Mouse (Mus musculus) cerebellum, adult 11 months (tissue): Measurements from ENCODE around the gene Cfi.

Experiments used
- DNase-seq: peaks from one replicate; pipeline ENCODE4 v3.0.0; 2022

The Cfi gene

DNA sequence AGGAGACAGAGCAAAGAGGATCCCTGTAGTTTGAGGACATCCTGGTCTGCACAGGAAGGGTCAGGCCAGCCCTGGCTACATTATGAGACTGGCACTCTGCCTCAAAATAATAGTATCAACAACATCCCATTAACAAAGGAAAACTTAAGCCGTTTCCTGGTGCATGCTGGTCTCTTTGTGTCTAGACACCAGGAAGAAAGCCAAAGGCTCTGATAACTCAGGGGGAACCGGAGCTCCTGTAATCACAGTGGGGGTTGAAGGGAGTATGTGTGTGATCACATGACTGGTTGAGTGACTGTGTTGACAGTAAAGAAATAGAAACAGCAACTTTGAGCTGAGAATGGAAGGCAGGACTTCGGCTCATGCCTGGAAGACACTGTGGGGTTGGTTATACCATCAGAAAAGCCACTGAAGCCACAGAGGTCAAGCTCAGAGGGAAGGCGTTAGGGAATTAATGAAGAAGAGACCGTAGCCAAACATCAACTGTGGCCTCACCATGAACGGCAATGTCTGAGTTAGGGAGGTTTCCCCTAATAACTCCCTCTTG lies at the start of gene Cfi:
Gene Cfi, plus strand, starts transcription at position 497 of the 547 bp plus-strand sequence.
- DNase-seq: no peak

DNA sequence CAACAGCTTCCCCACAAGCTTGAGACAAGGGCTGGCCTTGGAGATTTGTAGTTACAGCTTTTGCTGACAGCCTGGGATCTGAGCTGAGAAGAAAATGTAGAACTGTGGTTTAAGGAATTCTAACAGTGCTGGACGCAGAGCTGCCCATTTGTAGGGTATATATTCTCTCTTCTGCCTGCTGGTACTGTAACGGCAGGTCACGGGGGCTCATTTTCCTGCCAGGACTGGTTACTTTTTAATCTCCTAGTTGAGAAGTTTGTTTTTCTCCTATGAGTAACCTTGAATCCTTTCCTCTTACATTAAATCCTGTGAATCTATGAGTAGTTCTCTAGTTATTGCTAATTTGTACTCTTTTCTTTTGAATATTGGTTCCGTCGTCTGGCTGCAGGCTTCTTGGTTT lies 41.9 kb upstream of the Cfi start:
- DNase-seq: no peak

DNA sequence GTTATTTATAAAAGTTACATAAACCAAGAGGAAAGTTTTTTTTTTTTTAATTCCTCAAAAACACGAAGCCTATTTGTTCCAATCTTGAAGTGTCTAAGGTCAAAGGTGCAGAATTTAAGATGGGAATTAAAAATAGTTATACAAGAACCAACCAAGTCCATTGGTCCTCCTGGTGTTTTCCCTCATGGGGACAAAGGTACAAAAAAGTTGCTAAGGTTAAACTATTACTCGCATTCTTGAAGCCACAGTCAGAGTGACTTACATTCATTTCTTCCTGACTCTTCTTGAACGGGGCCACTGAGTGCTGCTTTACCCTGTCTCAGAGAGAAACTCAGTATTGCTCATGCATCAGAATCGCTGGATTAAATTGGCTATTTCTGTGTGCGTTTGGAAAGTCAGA lies 38.3 kb upstream of the Cfi start:
- DNase-seq: no peak

DNA sequence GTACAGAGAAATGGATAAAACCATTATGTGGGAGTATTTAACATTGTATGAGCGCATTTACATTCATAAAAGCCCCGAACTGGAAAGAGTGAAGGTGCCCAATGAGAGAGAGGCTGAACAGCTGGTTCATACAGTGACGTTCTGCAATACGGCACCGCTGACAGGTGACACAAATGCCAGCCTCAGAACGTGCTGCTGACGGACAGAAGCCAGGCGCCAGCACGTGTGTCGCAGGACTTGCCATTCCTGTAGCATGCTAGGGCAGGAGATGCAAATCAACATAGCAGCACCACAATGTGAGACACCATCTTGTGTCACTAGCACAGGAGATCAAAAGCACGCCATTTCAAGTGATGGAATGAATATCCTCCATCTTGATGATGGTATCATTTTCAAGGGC lies 37.1 kb upstream of the Cfi start:
- no peak for DNase-seq

DNA sequence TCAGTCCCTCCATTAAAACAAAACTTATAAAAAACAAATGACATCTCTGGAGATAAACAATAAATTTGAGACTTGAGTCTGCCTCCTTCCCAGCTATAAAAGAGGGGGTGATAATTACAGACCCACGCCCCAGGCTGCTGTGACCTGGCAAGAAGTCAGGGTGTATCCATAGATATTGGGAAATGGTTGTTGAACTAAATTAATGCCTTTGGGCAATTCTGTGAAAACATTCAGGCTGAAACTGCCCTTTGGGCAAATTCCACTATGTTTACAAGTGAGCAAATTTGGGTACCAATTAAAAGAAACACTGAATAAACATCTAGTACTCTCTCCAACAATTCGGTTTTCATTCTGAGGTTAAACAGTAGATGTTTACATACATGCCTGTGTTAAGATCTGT lies 36.7 kb upstream of the Cfi start:
- DNase-seq: no peak

DNA sequence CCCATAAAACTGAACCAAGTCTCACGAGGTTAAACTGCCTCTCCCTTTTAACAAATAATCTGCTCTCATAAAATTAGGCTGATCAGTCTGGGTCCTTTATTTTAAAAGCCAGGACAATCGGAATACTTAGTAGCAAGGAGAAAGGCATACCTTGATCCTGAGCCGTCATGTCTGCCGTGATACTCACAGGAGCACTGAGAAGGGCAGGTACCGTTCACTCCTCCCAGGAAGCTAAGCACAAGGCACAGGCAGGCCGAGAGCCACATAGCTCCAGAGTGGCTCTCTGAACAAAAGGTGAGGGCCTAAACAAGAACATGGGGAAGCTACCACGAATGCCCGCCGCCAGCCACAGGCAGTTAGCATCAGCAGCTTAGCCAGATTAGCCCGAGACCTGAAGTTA lies 31.9 kb upstream of the Cfi start, which contains the start of gene Lrit3:
Gene Lrit3, minus strand, starts transcription at position 266 of the 400 bp plus-strand sequence.
- no peak for DNase-seq

DNA sequence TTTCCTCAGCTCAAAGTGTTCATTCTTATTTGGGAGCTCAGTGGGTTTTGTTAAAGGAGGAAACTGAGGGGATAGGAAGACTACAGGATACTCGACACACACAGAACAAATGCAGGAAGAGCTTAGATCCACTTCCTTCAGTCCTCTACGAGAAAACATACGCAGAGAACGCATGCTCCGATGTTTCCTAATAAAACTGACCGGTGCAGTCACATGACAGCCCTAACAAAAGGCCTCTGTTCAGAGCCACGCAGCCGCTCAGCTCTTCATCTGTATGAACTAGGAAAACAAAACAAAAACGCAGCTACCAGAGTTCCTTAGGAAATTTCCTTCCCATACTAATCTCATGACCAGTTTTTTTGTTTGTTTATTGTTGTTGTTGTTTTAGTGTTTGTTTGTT lies 14.8 kb upstream of the Cfi start:
- DNase-seq: no peak

DNA sequence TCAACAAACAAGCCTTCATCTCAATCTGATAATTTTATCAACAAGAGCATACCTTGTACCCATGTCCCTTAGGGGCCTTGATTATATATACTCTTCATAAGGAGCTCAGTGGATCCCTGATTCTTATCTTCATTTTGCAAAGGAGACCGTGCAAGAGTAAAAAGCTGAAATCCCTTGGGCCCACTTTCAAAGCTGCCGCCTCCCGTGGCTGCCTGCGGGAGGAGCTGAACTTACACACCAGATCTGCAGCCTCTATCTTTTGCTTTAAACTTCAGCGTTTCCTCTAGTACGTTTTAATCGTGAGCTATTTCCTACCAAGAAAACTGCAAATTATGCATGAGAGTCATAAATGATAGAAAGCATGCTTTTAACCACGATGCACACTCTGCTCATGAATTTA lies 13.9 kb upstream of the Cfi start:
- DNase-seq: no peak

DNA sequence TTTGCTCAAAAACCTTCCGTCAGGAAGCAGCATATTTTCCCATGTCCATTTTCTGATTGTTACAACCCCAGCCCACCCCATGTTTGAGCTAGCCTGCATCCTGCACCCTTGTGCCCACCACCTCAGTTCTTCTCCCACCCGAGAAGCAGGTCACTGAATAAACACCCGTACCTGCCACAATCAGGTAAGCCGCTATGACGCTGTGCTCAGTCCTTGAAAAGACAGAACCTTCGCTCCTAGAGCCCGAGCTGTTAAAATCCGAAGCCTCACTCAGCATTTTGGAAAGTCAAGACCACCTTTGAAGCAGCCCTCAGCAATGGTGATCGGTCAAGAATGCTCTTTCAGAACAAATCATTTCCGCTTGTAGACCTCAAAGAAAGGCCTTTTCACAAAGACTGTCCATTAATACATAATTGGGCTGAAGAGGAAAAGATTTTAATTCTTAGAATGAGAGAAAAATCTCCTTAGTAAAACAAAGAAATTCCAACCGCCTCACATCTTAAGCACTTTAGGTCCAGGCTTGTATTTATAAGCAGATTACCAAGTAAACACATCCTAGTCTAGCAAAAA lies 13.4 kb upstream of the Cfi start, which contains the start of gene Rrh:
Gene Rrh, minus strand, starts transcription at position 382 of the 570 bp plus-strand sequence.
- DNase-seq: no peak

DNA sequence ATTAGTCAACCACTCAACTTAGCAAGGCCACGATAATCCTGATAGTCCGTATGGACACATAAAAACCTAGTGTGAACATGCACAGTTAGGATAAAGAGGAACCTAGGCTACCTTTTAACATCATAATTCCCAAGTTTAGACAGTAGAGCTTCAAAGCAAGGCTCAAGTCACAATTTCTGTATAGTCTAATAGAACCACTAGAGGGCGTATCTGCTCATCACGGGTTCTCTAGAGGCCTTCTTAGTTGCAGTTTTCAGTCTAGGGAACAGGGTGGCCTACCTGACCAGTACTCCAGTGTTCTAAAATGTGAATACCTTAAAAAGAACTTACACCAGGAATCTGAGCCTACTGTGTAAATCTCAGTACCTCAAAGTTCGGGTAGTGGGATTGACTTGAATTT lies 12.4 kb upstream of the Cfi start:
- DNase-seq: no peak

DNA sequence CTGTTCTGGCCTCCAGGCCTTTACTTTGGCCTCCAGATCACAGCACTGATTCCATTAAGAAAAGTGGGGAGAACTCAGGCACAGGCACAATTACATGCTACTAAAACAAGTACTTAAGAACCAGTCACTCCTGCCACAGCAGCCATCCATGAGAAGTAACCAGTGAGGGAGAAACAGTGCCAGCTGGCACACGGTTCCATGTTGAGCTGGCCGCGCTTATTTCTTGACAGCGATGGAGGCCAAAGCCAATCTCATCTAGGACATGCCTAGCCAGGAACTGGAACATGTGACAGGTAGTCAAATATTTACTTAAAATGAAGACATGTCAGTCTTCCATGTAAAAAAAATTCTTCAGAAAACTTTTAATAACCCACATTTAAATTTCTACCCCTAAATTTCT lies 11.5 kb upstream of the Cfi start:
- DNase-seq: no peak

DNA sequence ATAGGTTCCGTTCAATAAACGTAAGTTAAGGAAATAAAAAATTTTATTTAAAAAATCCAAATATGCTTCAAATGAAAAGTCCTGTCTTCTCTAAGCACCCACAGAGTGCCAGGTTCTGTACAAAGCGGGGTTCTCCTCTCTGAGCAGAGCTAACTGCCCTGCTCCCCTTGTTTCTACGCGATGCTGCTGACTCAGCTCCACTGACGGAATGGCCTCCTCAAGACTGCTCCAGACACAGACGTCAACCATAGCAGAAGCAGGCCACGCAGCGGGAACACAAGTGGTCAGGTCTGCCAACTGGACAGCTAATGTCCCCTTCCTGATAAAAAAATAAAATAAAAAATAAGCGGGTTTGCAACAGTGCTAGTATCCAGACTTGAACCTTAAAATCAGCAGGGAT lies 10.8 kb upstream of the Cfi start:
- no peak for DNase-seq

DNA sequence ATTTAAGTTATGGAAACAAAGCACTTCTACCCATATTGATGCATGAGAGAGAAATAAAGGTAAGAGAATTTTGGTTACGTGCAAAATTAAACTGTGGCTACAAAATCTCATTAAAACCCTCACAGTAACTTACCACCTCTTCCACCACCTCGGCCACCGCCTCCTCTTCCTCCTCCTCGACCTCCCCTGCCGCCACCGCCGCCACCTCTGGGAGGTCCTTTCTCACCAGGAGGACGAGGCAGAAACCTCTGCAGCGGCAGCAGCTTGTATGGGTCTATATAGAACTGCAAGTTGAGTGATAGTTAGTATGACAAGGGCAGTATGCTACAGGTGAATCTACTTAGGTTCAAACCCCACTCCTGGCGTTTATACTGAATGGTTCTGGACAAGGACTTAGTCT lies 9.0 kb upstream of the Cfi start:
- no peak for DNase-seq

DNA sequence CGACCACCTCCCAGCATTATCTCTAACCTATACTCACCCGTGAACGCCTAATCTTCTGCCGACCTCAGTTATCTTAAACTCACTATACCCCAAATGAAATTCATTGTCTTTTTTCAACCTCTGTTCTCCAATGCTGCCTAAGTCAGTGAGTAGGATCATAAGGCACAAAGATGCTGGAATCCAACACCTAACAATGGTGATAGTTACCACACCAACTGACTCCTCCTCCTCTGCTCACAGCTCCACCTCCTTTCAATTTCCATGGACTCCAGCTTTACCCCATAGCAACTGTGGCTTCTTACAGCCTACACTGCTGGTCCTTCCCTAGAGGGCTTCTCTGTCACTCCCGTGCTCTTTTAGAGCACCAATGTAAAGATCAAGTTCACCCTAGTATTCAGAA lies 8.0 kb upstream of the Cfi start:
- no peak for DNase-seq

DNA sequence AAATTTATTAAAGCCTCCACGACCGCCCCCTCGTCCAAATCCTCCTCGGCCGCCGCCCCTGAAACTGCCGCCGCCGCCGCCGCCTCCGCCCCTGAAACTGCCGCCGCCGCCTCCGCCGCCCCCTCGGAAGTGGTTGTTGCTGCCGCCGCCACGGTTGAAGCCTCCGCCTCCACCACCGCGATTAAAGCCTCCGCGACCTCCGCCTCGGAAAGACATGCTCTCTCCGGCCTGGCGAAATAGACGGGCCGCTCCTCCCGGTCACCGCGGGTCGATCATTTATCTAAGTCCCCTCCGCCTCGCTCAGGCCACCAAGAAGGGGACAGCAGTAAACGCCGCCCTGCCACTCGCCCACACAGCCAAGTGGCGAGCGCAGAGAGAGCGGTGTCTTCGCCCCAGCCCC lies 5.1 kb upstream of the Cfi start:
- no peak for DNase-seq

DNA sequence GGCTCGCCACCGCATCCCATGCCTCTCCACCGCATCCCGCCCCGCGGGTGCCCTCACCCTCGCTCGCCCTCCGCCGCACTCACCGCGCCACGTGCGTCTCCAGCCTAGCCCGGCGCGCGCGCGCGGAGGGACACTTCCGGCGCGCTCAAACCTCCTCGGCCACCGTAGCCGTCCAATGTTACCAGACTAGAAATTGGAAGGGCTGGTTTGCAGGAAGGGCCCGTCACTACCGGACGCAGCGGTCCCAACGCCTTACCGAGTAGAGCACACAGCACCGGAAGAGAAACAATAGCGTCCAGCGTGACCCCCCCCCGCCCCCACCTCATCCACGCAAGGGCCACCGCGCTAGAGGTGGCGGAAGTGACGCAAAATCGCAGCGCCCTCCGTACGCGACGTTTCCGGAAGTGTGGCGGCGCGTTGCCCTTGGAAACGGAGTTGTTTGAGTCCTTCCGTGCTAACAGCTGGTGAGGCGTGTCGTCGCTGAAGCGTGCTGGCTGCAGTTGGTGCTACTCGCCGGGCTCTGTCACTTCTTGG lies 4.6 kb upstream of the Cfi start, which contains the start of gene Gar1:
Gene Gar1, minus strand, starts transcription at position 362 of the 534 bp plus-strand sequence.
- peak; percentile 92 for DNase-seq

DNA sequence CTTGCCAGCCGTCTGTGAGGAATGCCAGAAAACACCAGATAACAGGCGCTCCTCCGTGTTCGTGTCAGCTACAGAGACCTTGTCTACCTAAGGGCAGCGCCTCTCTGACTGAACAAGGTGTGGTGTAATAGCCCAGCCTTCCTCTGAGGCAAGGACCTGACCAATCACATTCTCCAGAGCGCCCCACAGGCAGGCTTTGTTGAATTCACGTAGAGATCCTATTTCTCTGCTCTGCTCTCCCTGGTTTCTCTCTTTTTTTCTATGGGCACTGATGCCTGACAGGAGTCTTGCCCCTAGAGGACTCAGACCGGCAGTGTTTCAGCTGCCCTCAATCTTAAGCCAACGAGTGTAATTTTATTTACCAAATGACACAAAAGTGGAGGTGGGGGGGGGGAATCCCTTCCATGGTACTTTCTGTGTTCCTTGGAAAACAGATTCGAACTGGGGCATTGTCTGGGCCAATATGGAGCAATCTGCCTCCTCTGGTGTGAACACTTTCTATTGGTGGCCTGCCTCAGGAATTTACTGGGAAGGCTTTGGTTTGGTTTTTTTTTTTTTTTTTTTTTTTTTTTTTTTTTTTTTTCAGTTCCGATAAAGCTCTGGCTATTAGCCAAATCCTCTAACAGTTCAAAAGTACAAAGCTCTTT lies 490 bp downstream of the Cfi start:
- DNase-seq: no peak

DNA sequence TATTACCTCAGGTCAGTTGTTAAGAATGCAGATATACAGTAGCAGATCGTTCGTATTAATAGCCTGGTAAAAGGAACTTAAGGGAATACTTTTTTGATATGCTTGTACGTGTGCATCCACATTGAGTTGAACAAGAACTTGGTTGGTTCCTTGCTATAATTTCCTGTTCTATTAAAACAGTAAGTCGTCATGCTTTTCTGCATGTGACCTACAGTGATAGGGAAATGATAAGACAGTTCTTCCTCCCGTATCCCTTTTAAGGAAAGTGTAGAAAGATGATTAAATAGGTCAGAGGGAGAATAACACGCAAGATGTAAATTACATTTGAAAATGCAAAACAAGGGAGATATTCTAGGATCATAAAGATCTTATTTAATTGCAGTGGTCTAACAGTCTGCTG lies 1.3 kb downstream of the Cfi start:
- no peak for DNase-seq

DNA sequence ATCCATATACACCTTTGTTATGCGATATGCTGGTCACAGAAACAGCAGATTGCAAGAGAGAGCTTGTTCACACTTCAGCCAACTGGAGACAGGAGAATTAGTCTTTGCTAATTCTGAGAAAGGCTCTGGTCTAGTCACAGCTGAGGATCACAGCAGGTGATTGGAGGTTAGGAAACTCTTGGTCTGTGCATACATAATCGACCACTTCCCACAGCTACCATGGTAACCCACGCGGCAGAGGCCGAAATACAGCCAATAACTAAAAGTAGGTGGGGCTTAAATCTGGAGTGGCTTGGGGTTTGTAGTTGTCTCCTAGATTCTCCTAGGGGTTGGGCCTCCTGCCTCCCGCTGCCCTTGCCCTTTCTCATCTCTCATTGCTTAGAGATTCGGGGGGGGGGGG lies 2.3 kb downstream of the Cfi start:
- no peak for DNase-seq

DNA sequence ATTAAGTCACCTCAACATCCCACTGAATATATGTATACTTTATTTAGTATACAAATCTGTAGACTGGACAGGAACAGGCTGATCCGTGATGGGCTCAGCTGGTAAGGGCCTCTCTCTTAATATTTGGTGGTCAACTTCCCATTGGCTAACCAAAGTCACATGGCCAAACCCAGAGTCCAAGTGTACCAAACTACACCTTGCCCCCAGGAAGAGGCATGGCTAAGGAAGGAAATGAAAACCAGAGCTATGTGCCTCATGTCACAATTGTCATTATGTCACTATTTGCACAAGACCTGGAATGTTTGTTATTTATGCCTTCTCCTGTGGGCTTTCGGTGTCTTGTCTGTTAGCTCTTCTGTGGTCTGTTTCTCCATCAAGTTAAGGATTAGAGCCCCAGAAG lies 10.2 kb downstream of the Cfi start:
- no peak for DNase-seq

DNA sequence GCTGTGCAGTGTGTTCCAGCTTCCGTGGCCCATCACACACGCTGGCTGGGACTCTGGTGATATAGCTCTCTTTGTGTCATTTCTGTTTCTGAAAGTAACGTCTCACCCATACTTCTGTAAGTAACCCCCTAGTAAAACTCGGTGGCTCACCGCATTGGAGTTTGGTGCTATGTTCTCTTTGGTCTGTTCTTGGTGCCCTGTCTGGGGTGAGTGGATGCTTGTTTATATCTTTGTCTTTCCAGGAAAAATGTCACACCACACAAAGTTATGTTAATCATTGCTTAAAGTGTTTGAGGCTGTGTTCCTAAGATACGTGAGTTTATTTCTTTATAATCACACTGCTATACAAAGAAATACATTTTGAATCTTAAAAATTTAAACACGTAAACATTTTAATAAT lies 11.2 kb downstream of the Cfi start:
- no peak for DNase-seq

DNA sequence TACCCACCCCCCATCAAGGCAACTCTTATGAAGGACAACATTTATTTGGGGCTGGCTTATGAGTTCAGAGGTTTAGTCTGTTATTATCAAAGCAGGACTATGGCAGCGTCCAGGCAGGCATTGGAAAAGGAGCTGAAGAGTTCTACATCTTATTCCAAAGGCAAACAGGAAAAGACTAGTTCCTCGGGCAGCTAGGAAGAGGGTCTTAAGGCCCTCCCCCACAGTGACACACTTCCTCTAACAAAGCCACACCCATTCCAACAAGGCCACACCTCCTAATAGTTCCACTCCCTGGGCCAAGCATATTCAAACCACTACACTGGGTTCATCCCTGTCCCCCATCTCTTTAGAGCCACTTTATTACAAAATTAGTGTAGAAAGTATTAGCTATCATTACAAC lies 26.9 kb downstream of the Cfi start:
- no peak for DNase-seq

DNA sequence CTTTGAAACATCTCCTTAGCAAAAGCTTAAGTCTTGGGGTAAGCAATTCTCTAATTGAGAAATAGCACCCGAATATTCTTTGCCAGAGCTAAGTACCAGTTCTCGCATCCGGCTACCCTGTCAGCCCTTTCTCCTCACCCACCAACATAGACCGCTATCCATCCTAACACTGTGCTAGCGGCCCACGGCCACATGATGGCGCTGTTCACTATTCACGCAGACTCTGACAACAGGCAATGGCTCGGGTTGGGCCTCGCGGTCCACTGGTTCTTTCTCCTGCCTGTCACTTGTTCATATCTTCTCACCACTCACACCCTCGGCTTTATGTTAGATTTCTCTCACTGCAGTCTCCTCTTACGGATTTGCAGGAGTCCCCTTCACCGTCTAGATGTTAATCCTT lies 28.0 kb downstream of the Cfi start:
- peak; percentile 27 for DNase-seq

DNA sequence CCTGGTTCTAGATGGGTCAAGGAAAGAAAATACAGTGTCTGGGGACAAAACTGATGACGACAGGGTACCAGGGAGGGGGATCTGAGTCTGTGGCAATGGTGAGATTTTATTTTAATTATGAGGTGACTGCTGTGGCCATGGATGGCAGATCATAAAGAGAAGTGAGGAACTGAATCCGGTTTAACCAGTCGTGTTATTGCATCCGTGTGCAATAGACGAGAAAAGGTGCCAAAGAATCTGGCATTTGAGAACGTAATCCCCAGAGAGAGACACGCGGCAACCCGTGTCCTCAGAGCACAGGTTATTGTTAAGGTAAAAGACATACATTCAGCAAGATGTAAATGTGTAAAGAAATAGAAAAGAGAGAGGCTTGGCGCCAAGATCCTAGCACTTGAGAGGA lies 41.6 kb downstream of the Cfi start:
- no peak for DNase-seq
